Mouse (Mus musculus) megakaryocyte, embryonic 14.5 days (primary cell): ENCODE measurements at regions not wholly inside any gene's neighbourhood (a gene's known extent, or its start where the extent isn't known, plus 50 kb on each side); places are given as distances from the start of the nearest gene placed in this dataset.
"Not testable (repeated sequence)": the region's sequence is repeated elsewhere in the genome, so short reads cannot be mapped to it uniquely, and the experiment has no call there.

Source experiments
- H3K27me3 ChIP-seq: replicated peaks from 2 replicates; pipeline ENCODE3; 2012; ENCODE audit warnings: inconsistent platforms
- H3K36me3 ChIP-seq: replicated peaks from 2 replicates; pipeline ENCODE3; 2012; ENCODE audit warnings: low read length, inconsistent platforms, mixed read lengths
- H3K4me1 ChIP-seq: 2 replicates; pipeline ENCODE4 v1.6.1; 2012; ENCODE audit warnings: inconsistent platforms
- H3K4me3 ChIP-seq: replicated peaks from 2 replicates; pipeline ENCODE3; 2012; ENCODE audit warnings: moderate library complexity, mild to moderate bottlenecking, inconsistent platforms
- H3K9me3 ChIP-seq: 2 replicates; pipeline ENCODE4 v1.6.1; 2012; ENCODE audit warnings: inconsistent platforms
- FLI1 ChIP-seq: IDR thresholded peaks from 2 replicates; pipeline ENCODE4 v1.6.1; 2012; ENCODE audit warnings: low read length, inconsistent platforms, mixed read lengths
- GATA1 ChIP-seq: IDR thresholded peaks from 3 replicates; pipeline ENCODE4 v1.6.1; 2012; ENCODE audit warnings: mixed read lengths, low read length, inconsistent platforms, borderline replicate concordance

GRCm38 (mm10) chr8:114007103-114007502 lies 126.3 kb upstream of the Nudt7 start:
- H3K36me3 ChIP-seq, result no peaks in the 10 kb centered on the region
- H3K4me3 ChIP-seq, result no peak overlapping the region
- H3K9me3 ChIP-seq, result peaks cover 7% of the 10 kb centered on the region; the same call in 1 of the 2 replicates
- no peaks in the 10 kb centered on the region for H3K27me3 ChIP-seq
- no peaks in the 10 kb centered on the region for H3K4me1 ChIP-seq
- TF ChIP-seq GATA1 (no peak), FLI1 (no peak)

DNA sequence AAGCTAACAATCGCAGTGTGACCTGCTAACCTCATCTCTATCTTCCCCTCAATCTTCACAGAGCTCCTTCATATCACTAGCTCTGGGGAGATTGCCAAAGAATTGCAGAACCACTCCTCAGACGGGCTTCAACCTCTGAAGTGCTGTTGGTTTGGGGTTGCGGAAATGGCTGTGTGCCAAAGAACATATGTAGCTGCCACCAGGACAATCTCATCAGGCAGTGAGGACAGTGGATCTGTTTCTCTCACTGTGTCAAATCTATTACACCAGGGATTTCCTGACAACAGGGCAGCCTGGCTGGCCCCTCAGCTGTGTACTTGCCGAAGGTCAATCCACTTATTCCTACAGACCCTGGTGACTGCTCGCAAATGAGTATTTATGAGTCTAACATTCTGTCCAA lies 115.0 kb upstream of the Nudt7 start:
- H3K36me3 ChIP-seq, result no peaks in the 10 kb centered on the region
- H3K27me3 ChIP-seq, result no peaks in the 10 kb centered on the region
- TF ChIP-seq FLI1 (no peak), GATA1 (no peak)
- no peak overlapping the region for H3K4me3 ChIP-seq
- H3K9me3 ChIP-seq, result peaks cover 4% of the 10 kb centered on the region; the same call in 1 of the 2 replicates
- H3K4me1 ChIP-seq, result no peaks in the 10 kb centered on the region

DNA sequence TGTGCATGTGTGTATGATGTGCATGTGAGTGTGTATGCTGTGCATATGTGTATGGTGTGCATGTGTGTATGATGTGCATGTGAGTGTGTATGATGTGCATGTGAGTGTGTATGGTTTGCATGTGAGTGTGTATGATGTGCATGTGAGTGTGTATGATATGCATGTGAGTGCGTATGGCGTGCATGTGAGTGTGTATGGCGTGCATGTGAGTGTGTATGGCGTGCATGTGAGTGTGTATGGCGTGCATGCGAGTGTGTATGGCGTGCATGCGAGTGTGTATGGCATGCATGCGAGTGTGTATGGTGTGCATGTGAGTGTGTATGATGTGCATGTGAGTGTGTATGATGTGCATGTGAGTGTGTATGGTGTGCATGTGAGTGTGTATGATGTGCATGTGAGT lies 103.2 kb upstream of the Nudt7 start:
- Histone ChIP-seq H3K4me3 (peak overlapping the region; percentile 78), H3K9me3 (peaks cover 11% of the 10 kb centered on the region)
- H3K4me1 ChIP-seq, result not testable (repeated sequence)

DNA sequence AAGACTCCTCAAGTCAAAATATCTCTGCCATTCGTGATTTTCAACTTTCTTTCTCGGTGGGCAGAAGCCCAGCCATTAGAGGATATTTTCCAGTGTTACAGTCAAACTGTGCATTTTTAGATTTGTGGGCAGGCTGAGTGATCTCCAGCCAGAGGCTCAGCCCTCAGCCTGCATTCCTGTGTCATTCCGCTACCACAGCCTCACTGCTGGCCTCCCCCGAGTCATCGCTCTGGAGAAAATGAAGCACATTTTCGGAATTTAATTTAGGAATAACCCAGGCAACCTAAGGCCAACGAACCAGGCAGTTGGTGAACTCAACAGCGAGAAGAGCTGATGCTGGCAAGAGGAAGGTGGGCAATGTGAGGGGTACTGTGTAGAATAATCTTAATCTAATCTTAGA lies 80.9 kb upstream of the Nudt7 start:
- H3K4me3 ChIP-seq, result no peak overlapping the region

More for the DNA sequence above, 103.2 kb upstream of the Nudt7 start:
- not testable (repeated sequence) for H3K36me3 ChIP-seq, H3K27me3 ChIP-seq

DNA sequence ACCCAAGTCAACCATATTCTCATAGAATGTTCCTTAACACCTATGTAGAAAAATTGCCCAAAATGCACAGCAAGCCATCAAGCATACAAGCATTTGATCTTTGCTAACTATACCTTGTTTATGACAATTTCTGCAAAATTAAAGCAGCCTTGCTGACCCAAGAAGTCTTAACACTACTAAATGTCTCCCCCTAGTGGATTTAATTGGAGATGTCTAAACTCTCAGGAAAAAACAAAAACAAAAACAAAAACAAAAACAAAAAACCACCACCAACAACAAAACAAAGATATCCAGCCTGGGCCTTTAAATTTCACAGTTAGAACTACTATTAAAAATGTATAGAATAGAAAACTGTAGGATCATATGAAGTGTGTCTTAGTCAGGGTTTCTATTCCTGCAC lies 69.8 kb upstream of the Nudt7 start:
- H3K9me3 ChIP-seq, result no peaks in the 10 kb centered on the region
- H3K4me1 ChIP-seq, result no peaks in the 10 kb centered on the region
- H3K27me3 ChIP-seq, result no peaks in the 10 kb centered on the region
- no peaks in the 10 kb centered on the region for H3K36me3 ChIP-seq
- H3K4me3 ChIP-seq, result no peak overlapping the region
- TF ChIP-seq GATA1, result no peak
- no peak for TF ChIP-seq FLI1

More for the DNA sequence above, 80.9 kb upstream of the Nudt7 start:
- Histone ChIP-seq H3K9me3 (peaks cover 16% of the 10 kb centered on the region), H3K4me1 (no peaks in the 10 kb centered on the region; the same call in 1 of the 2 replicates), H3K36me3 (no peaks in the 10 kb centered on the region), H3K27me3 (no peaks in the 10 kb centered on the region)
- TF ChIP-seq GATA1, result no peak
- no peak for TF ChIP-seq FLI1

DNA sequence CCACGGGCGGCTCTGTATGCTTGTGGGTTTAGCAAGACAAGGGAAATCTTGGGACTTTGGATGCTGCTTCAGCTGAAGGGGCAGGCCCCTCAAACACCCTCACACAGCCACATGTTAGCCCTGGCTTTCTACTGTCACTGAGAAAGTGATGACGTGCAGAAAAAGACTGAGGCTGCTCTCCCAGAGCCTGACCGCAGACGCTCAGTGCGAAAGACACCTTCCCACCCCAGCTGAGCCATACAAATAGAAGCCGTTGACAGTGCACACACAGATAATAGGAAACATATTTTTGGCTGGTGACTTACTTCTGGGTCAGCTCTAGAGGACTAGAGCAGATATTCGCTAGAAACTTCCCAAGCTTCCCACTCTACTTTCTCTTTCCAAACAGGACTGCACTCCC lies 61.0 kb upstream of the Nudt7 start:
- Histone ChIP-seq H3K36me3 (no peaks in the 10 kb centered on the region), H3K9me3 (peaks cover 34% of the 10 kb centered on the region), H3K4me1 (peaks cover 5% of the 10 kb centered on the region; the same call in 1 of the 2 replicates), H3K27me3 (no peaks in the 10 kb centered on the region), H3K4me3 (no peak overlapping the region)
- TF ChIP-seq GATA1 (no peak), FLI1 (no peak)

GRCm38 (mm10) chr8:114074122-114074521 lies 59.2 kb upstream of the Nudt7 start:
- H3K36me3 ChIP-seq, result no peaks in the 10 kb centered on the region
- H3K4me3 ChIP-seq, result no peak overlapping the region
- H3K9me3 ChIP-seq, result peaks cover 37% of the 10 kb centered on the region
- peaks cover 5% of the 10 kb centered on the region; the same call in 1 of the 2 replicates for H3K4me1 ChIP-seq
- no peaks in the 10 kb centered on the region for H3K27me3 ChIP-seq
- TF ChIP-seq GATA1, result no peak
- no peak for TF ChIP-seq FLI1

DNA sequence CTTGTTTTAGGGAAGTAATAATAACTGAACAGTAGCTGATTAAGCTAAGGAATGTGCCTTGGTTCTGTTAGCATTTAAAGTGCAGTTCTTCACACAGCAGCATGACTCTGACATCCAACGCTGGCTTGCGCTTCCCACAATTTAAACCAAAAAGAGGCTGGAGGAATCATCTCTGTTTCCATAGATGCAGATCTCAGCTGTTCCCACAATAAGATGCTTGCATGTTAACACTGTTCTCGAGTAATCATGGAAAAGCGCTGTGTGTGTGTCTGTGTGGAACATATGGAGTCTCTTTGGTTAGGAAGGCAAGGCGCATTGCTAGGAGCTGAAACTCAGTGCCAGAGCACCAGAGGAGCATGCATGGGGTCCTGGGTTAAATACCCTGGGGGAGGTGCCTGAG lies 56.7 kb upstream of the Nudt7 start:
- peaks cover 38% of the 10 kb centered on the region for H3K9me3 ChIP-seq
- H3K4me3 ChIP-seq, result no peak overlapping the region
- H3K4me1 ChIP-seq, result peaks cover 12% of the 10 kb centered on the region; the same call in 1 of the 2 replicates
- no peaks in the 10 kb centered on the region for H3K36me3 ChIP-seq
- no peaks in the 10 kb centered on the region for H3K27me3 ChIP-seq
- TF ChIP-seq GATA1 (no peak), FLI1 (no peak)

- Histone ChIP-seq H3K4me1 (peaks cover 7% of the 10 kb centered on the region; the same call in 1 of the 2 replicates), H3K9me3 (peaks cover 8% of the 10 kb centered on the region), H3K36me3 (no peaks in the 10 kb centered on the region), H3K27me3 (no peaks in the 10 kb centered on the region), H3K4me3 (no peak overlapping the region)
- TF ChIP-seq FLI1 (no peak), GATA1 (no peak)
These were observed 52.2 kb upstream of the Nudt7 start for GRCm38 (mm10) chr8:114081049-114081756.

DNA sequence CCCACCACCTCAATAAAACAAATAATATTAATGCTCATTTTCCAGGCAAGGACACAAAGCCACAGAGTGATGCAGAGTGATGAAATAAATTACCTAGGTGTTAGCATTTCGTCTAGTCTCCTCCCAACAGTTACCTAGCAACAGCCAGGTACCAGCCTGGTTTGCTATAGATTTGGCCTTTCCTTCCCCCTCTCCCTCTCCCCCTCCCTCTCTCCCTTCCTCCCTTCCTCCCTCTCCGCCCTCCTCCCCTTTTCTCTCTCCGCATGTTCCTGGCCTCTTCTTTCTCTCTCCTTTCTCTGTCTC lies 51.6 kb upstream of the Nudt7 start:
- H3K36me3 ChIP-seq, result no peaks in the 10 kb centered on the region
- TF ChIP-seq FLI1 (no peak), GATA1 (no peak)
- H3K27me3 ChIP-seq, result no peaks in the 10 kb centered on the region
- no peak overlapping the region for H3K4me3 ChIP-seq
- H3K9me3 ChIP-seq, result peaks cover 7% of the 10 kb centered on the region
- H3K4me1 ChIP-seq, result peaks cover 7% of the 10 kb centered on the region; the same call in 1 of the 2 replicates
